Mouse (Mus musculus) embryonic facial prominence, embryonic 13.5 days (tissue): ENCODE results near the gene Hs6st3. TPM values are rescaled to one million over a fixed set of nuclear protein-coding genes. Genes with fewer than 3 reads are reported as not detected.

Source experiments
- ATAC-seq: fragments of 200-750 bp; cut with Nextera tagmentation; 2 replicates; pipeline ENCODE4 v1.8.0; 2017; ENCODE audit warnings: low read depth; ENCODE audit not compliant: insufficient number of reproducible peaks, insufficient read depth, low FRiP score, low TSS enrichment
- H3K27ac ChIP-seq: fragments of 300-500 bp; sonication (generic); 2 replicates; pipeline ENCODE4 v1.5.1; 2015; ENCODE audit warnings: moderate library complexity, mild to moderate bottlenecking, inconsistent platforms
- H3K27me3 ChIP-seq: fragments of 300-500 bp; sonication (generic); 2 replicates; pipeline ENCODE4 v1.6.1; 2015; ENCODE audit warnings: mild to moderate bottlenecking, inconsistent platforms
- H3K36me3 ChIP-seq: fragments of 300-500 bp; sonication (generic); 2 replicates; pipeline ENCODE4 v1.6.1; 2015; ENCODE audit warnings: mild to moderate bottlenecking, inconsistent platforms
- H3K4me1 ChIP-seq: fragments of 300-500 bp; sonication (generic); 2 replicates; pipeline ENCODE4 v1.6.1; 2015; ENCODE audit warnings: inconsistent platforms
- H3K4me2 ChIP-seq: fragments of 300-500 bp; sonication (generic); 2 replicates; pipeline ENCODE4 v1.6.1; 2015; ENCODE audit warnings: moderate library complexity, mild to moderate bottlenecking, inconsistent platforms
- H3K4me3 ChIP-seq: fragments of 300-500 bp; sonication (generic); 2 replicates; pipeline ENCODE4 v1.5.1; 2015; ENCODE audit warnings: mild to moderate bottlenecking, inconsistent platforms
- H3K9ac ChIP-seq: fragments of 300-500 bp; sonication (generic); 2 replicates; pipeline ENCODE4 v1.6.1; 2015; ENCODE audit warnings: mild to moderate bottlenecking, inconsistent platforms
- H3K9me3 ChIP-seq: fragments of 300-500 bp; sonication (generic); 2 replicates; pipeline ENCODE4 v1.6.1; 2016; ENCODE audit warnings: inconsistent platforms
- WGBS: fragments of 180-500 bp; shearing (Covaris S2); methylation state at CpG from one replicate; pipeline ENCODE4 v1.1.7; 2015; ENCODE audit warnings: mixed read lengths; 5-methylcytosine and 5-hydroxymethylcytosine counted together
- polyA plus RNA-seq: library from polyadenylated mRNA; unstranded; fragments of >200 nt; fragmentation: Nextera tagmentation; extraction: Ambion mirVana; gene quantifications from 2 replicates; pipeline ENCODE4 v1.2.1, GENCODE M21; 2015

The Hs6st3 gene
- polyA plus RNA-seq, 1 experiment from 2014 or later, result 0.27 TPM

DNA sequence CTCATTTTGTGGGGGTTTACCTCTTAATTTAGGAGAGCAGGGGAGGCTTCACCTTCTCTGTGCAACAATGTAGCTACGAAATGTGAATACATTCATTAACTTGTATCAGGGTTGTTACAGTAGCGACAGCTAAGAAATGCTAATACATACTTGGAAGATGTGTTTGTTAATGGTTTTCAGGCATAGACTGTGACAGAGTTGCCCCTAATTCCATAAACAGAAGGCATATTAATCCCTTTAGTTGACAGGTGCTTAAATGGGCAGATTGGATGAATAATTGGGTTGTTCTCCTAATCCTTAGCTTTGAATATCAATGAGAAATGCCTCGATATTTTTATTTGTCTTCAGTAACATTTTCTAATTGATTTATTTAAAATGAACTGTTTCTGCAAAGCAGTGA is 314.7 kb downstream of the Hs6st3 start:
- no peak for ATAC-seq
- WGBS, result 81% methylated on average over 3 of the region's 3 CpGs
- Histone ChIP-seq H3K4me2 (no peak overlapping the region), H3K4me1 (no peaks in the 10 kb centered on the region), H3K27ac (no peak overlapping the region), H3K9me3 (no peaks in the 10 kb centered on the region), H3K36me3 (no peaks in the 10 kb centered on the region), H3K27me3 (no peaks in the 10 kb centered on the region), H3K9ac (no peak overlapping the region), H3K4me3 (no peak overlapping the region)

DNA sequence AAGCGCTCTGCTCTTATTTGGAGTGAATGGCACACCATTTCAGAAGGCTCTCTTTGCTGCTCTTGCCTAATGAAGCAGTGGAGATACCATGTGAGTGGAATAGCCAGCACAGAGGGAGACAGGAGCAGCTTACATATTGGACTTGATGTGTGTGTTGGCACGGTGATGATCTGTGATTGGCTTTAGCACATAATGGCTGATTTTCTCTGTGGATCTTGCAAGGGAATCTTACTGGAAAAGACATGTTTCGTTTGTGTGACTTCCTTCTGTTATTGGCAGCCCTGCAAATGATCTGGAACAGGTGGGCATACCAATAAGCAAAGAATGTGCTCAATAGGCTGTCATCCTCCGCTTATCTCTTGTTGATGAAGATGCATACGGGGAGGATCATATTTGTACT is 326.2 kb downstream of the Hs6st3 start:
- Histone ChIP-seq H3K9me3 (no peaks in the 10 kb centered on the region), H3K36me3 (no peaks in the 10 kb centered on the region), H3K4me3 (no peak overlapping the region), H3K4me1 (no peaks in the 10 kb centered on the region), H3K27ac (no peak overlapping the region), H3K27me3 (no peaks in the 10 kb centered on the region), H3K4me2 (no peak overlapping the region), H3K9ac (no peak overlapping the region)
- ATAC-seq, result no peak
- 88% methylated on average over 5 of the region's 5 CpGs for WGBS

DNA sequence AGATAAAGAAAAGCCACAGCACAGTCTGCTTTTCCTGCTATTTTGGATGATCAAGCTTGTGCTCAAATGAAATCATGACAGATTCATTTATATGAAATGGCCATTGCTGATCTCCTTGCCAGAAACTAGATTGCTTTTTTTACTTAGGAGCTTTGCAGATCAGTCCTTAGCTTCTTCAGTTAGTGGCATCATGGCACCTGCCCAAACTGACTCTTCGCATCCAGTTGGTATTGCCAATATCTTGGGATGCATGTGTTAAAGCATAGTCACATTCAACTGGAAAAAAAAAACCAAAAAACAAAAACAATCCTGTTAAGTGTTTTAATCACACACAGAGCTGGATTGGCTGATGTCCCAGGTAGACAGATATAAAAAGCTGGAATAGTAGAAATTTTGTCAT is 326.7 kb downstream of the Hs6st3 start:
- H3K4me3 ChIP-seq, result no peak overlapping the region
- no peaks in the 10 kb centered on the region for H3K4me1 ChIP-seq
- ATAC-seq, result no peak
- H3K27ac ChIP-seq, result no peak overlapping the region
- WGBS, result 100% methylated on average over 1 of the region's 1 CpGs
- no peak overlapping the region for H3K9ac ChIP-seq
- no peaks in the 10 kb centered on the region for H3K27me3 ChIP-seq
- no peak overlapping the region for H3K4me2 ChIP-seq
- no peaks in the 10 kb centered on the region for H3K9me3 ChIP-seq
- H3K36me3 ChIP-seq, result no peaks in the 10 kb centered on the region

DNA sequence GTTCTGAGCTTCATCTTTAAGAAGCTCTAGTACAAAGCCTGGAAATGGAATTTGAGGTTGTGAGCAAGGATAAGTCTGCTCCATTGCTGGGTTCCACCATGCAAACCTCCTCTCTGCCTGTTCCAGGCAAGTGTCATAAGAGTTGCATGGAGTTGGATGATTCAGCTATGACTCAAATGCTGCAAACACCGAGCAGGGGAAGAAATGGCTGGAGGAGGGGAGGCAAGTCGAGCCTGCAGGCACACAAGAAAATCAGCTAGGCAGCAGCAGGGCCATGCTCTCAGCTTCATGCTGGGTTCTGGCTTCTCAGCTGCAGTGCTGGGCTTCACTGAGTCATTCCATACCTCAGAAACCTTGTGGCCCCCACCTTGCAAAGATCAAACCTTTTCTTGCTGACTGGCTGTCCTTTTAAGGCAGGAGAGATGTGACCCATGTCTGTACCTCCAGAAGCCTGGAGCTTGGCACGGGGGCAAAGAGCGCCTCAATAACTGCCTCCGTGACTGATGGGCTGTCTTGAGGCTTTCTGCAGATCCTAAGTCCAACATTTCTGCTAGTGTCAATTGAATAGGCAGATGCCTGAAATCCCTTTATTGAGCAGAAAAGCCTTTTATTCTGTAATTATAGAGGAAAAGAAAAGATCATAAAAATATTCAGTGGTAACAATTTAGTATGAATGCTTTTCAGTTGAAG is 328.9 kb downstream of the Hs6st3 start:
- no peak overlapping the region for H3K27ac ChIP-seq

DNA sequence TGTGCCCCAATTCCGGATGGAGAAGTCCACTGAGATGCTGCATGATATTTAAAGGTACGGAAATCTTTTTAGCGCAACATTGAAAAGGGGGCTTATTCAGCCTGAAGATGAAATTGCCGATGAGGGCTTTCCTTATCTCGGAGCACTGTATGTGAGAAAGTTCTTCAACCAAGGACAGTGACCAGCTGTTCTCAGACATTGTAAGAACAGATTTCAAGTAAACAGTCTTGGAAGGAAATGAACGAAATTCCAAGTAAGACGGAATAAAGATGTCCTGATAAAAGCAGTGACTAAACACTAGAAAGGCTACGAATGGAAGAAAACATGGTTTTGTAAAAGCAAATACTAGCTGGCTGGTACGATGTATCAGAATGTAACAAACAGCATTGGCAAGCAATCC is 338.4 kb downstream of the Hs6st3 start:
- WGBS, result 90% methylated on average over 9 of the region's 9 CpGs
- H3K27me3 ChIP-seq, result no peaks in the 10 kb centered on the region
- no peaks in the 10 kb centered on the region for H3K36me3 ChIP-seq
- no peaks in the 10 kb centered on the region for H3K4me1 ChIP-seq
- H3K9ac ChIP-seq, result no peak overlapping the region
- no peaks in the 10 kb centered on the region for H3K9me3 ChIP-seq
- no peak for ATAC-seq
- no peak overlapping the region for H3K27ac ChIP-seq
- no peak overlapping the region for H3K4me3 ChIP-seq
- no peak overlapping the region for H3K4me2 ChIP-seq

More for the DNA sequence above, 328.9 kb downstream of the Hs6st3 start:
- H3K4me2 ChIP-seq, result no peak overlapping the region
- no peaks in the 10 kb centered on the region for H3K27me3 ChIP-seq
- no peaks in the 10 kb centered on the region for H3K4me1 ChIP-seq
- no peak overlapping the region for H3K9ac ChIP-seq
- H3K4me3 ChIP-seq, result no peak overlapping the region
- WGBS, result 71% methylated on average over 5 of the region's 5 CpGs
- H3K9me3 ChIP-seq, result no peaks in the 10 kb centered on the region
- H3K36me3 ChIP-seq, result no peaks in the 10 kb centered on the region
- no peak for ATAC-seq

DNA sequence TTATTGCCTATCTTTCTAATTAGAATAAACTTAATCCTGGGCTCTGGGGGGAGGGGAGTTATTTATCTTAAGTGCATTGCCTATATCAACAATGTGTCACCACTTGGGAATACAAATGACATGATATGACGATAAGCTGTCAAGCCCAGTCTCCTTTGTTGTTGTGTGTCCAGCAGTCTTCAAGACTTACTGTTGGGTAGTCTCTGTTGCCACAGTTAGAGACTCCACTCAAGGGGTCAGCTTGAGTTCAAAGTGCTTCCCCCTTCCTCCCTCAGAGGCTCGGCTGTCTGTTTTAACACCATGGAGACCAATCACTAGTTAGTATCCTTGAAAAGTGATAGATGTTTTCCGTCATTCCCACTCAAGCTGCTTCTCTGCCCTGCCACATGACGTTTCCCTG is 339.7 kb downstream of the Hs6st3 start:
- no peak for ATAC-seq
- Histone ChIP-seq H3K4me3 (no peak overlapping the region), H3K36me3 (no peaks in the 10 kb centered on the region), H3K27me3 (no peaks in the 10 kb centered on the region), H3K9me3 (no peaks in the 10 kb centered on the region), H3K4me1 (no peaks in the 10 kb centered on the region), H3K9ac (no peak overlapping the region), H3K27ac (no peak overlapping the region), H3K4me2 (no peak overlapping the region)
- WGBS, result 80% methylated on average over 4 of the region's 4 CpGs

DNA sequence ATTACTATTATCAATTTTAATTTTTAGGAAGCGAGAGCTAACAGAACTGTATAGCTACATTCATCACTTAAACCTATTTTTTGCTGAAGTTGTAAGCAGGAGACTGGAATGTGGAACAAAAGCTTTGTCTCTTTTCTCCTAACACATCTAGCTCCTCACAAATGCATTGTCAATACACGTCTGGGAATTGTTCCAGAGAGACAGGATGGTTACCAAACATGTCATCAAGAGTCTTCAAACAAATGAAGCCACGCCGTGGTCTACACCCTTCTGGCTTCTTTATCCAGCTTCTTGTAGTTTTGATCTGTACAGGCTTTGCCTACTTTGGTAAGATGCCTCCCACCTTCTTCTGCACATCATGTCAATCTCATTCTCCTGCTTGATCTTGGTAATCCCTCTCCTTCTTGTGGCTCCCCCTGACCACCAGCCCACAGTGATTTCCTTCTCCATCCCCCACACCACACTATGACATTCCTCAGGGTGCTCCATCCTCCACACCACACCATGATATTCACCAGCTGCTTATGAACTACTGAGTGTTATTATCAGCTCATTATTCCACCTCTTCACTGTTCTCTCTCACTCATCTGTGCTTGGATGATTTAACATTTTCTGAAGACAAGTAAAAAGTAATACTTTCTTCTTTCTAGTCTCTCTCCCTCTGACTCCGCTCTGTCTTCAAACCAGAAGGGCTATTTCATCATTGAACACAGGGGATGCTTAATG is 351.0 kb downstream of the Hs6st3 start:
- 0 out of 2 replicates have a peak, but pooled peaks cover 3% of the 10 kb centered on the region for H3K9me3 ChIP-seq
- no peak overlapping the region for H3K4me3 ChIP-seq
- H3K27me3 ChIP-seq, result no peaks in the 10 kb centered on the region
- no peak overlapping the region for H3K27ac ChIP-seq
- H3K36me3 ChIP-seq, result no peaks in the 10 kb centered on the region
- no peaks in the 10 kb centered on the region for H3K4me1 ChIP-seq
- no peak overlapping the region for H3K4me2 ChIP-seq
- H3K9ac ChIP-seq, result no peak overlapping the region
- 79% methylated on average over 5 of the region's 5 CpGs for WGBS
- no peak for ATAC-seq

DNA sequence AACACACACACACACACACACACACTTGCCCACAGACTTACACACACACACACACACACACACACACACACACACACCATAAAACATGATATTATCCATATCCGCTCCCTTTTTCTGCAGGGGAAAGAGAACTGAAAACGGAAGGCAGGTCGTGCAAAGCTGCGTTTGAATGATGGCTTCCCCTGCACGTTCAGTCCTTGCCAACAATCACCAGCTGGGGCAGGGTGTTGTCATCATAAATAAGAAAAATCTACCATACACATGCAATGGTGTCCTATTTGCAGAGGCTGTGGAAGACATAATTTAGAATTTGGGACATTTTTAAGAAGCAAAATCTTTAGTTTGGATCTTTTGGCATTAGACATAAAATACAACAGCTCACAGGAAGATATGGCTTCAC is 382.5 kb downstream of the Hs6st3 start:
- no peak for ATAC-seq
- Histone ChIP-seq H3K9me3 (no peaks in the 10 kb centered on the region), H3K27me3 (no peaks in the 10 kb centered on the region), H3K27ac (no peak overlapping the region), H3K9ac (no peak overlapping the region), H3K4me3 (no peak overlapping the region), H3K36me3 (no peaks in the 10 kb centered on the region), H3K4me2 (no peak overlapping the region), H3K4me1 (no peaks in the 10 kb centered on the region)
- 77% methylated on average over 5 of the region's 5 CpGs for WGBS

DNA sequence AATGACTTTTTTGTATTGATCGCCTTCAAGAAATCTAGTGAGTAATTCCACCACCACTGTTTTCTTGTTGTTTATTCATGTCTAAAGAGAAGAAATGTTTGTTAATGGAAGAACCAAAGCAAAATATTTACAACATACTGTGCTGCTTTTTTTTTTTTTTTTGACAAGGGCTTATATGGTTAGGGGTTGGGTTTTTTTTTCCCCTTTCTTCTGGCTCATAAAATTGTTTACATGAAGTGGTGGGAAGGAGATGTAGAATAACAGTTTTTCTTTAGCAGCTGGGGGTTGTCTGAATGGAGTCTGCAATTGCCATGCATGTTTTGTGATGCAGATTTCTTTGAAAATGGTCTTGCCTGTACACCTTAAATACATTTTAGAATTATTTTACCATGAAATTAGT is 382.9 kb downstream of the Hs6st3 start:
- Histone ChIP-seq H3K36me3 (no peaks in the 10 kb centered on the region), H3K4me1 (no peaks in the 10 kb centered on the region), H3K27ac (no peak overlapping the region), H3K4me3 (no peak overlapping the region), H3K9me3 (no peaks in the 10 kb centered on the region), H3K9ac (no peak overlapping the region), H3K4me2 (no peak overlapping the region), H3K27me3 (no peaks in the 10 kb centered on the region)
- ATAC-seq, result no peak
- WGBS, result 93% methylated on average over 1 of the region's 1 CpGs

DNA sequence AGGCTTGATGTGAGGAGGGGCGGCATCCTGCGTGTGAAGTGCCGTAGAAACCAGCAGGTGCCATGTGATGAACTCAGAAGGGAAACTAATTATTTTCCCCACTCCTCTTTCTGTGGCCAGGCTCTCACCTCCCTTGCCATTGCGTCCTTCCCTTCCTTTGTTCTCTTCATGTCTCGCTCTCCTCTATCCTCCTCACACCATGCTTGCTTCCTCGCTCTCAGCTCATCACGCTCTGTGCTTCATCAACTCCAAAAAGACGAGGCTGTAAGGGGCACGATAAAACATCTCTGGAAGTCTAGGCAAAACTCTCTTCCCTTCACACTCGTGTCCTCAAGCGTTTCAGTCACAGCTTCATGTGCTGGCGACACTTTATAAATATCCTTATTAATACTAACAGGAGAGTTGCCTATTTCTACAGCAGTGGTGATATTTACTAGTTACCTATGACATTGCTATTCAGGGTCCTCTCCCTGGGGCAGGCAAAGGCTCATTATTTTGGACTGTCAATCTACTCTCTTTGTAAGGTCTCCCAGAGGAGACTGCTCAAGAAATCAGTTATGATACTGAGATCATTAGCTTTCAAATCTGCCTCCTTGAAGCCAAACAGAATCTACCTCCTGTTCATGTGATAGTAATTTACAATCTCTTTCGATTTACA is 394.9 kb downstream of the Hs6st3 start:
- Histone ChIP-seq H3K4me2 (no peak overlapping the region), H3K9me3 (no peaks in the 10 kb centered on the region), H3K4me1 (no peaks in the 10 kb centered on the region), H3K36me3 (no peaks in the 10 kb centered on the region), H3K27me3 (no peaks in the 10 kb centered on the region), H3K9ac (no peak overlapping the region), H3K27ac (no peak overlapping the region), H3K4me3 (no peak overlapping the region)
- no peak for ATAC-seq
- WGBS, result 83% methylated on average over 13 of the region's 13 CpGs

DNA sequence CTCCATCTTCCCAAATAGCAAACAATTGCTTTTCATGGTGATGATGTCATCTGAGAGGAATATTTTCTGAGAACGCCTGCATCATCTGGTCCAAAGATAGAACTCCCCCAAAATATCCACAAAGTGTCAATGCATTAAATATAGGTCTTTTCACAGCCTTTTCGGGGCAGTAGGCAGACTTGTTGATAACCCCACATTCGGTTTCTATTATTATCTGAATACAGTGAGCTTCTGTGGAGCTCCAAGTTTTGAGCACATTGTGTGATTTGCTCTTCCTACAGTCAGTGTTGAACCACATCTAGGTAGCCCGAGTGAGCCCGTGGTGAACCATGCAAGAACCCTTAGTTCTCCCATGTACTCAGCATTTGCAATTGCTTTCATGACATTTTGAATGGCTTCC is 402.4 kb downstream of the Hs6st3 start:
- 86% methylated on average over 5 of the region's 5 CpGs for WGBS
- no peak overlapping the region for H3K4me2 ChIP-seq
- ATAC-seq, result no peak
- no peaks in the 10 kb centered on the region for H3K27me3 ChIP-seq
- no peaks in the 10 kb centered on the region for H3K36me3 ChIP-seq
- no peaks in the 10 kb centered on the region for H3K4me1 ChIP-seq
- no peak overlapping the region for H3K4me3 ChIP-seq
- H3K27ac ChIP-seq, result no peak overlapping the region
- no peak overlapping the region for H3K9ac ChIP-seq
- no peaks in the 10 kb centered on the region for H3K9me3 ChIP-seq

DNA sequence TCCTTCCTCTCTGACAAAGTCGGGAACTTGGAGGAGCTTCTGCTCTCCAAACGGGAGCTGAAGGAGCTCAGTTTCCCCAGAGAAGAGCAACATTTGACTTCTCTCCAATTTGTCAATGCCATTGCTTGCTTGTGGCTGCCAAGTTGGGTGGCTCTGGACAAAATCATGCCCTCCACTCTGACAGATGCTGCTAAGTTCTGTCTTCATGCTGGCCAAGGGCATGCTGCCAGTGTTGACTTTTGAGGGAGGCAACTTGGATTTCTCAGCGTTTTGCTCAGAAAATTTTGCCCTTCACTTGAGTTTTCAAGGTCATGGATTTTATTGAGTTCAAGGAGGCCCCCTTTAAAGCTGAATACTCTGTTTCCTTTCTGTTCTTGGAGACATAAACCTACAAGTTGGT is 406.5 kb downstream of the Hs6st3 start:
- Histone ChIP-seq H3K9me3 (no peaks in the 10 kb centered on the region), H3K36me3 (no peaks in the 10 kb centered on the region), H3K9ac (no peak overlapping the region), H3K4me2 (no peak overlapping the region), H3K27ac (no peak overlapping the region), H3K4me3 (no peak overlapping the region), H3K27me3 (no peaks in the 10 kb centered on the region), H3K4me1 (no peaks in the 10 kb centered on the region)
- WGBS, result 81% methylated on average over 3 of the region's 3 CpGs
- no peak for ATAC-seq
